Mouse (Mus musculus) G1E (cell line): Measurements from ENCODE around the gene Rasl11b. TPM values are rescaled to one million over a fixed set of nuclear protein-coding genes. Genes with fewer than 3 reads are reported as not detected.

Source experiments
- ATAC-seq: 2 replicates; pipeline ENCODE4 v1.8.0; 2016; ENCODE audit warnings: mild to moderate bottlenecking; ENCODE audit not compliant: insufficient number of reproducible peaks, poor library complexity, low FRiP score, severe bottlenecking; ENCODE audit errors: extremely low read depth
- DNase-seq: peaks from one replicate; pipeline ENCODE4 v3.0.0; 2012; ENCODE audit warnings: low spot score
- H3K27me3 ChIP-seq: 2 replicates; pipeline ENCODE4 v1.6.1; 2012; ENCODE audit warnings: mild to moderate bottlenecking, low read length, inconsistent platforms; ENCODE audit not compliant: insufficient read depth
- H3K36me3 ChIP-seq: replicated peaks from 2 replicates; pipeline ENCODE3; 2012; ENCODE audit warnings: mild to moderate bottlenecking, inconsistent platforms
- H3K4me1 ChIP-seq: 2 replicates; pipeline ENCODE4 v1.6.1; 2012; ENCODE audit warnings: low read depth, low read length, inconsistent platforms, mixed read lengths; ENCODE audit not compliant: insufficient read depth
- H3K4me3 ChIP-seq: 2 replicates; pipeline ENCODE4 v1.5.1; 2012; ENCODE audit warnings: low read depth, mild to moderate bottlenecking, inconsistent platforms, low read length, moderate library complexity, mixed read lengths
- H3K9me3 ChIP-seq: replicated peaks from 2 replicates; pipeline ENCODE4 v1.6.1; 2012; ENCODE audit warnings: inconsistent platforms
- CTCF ChIP-seq: IDR thresholded peaks from 2 replicates; pipeline ENCODE4 v1.5.1; 2012; ENCODE audit warnings: low read depth, low read length, inconsistent platforms, mixed read lengths
- GATA1 ChIP-seq: IDR thresholded peaks from 2 replicates; pipeline ENCODE4 v1.6.1; 2012; ENCODE audit warnings: borderline replicate concordance, low read length, inconsistent platforms, mixed read lengths
- GATA2 ChIP-seq: IDR thresholded peaks from 2 replicates; pipeline ENCODE4 v1.6.1; 2012; ENCODE audit warnings: low read depth, low read length, inconsistent platforms, borderline replicate concordance
- POLR2AphosphoS5 ChIP-seq: IDR thresholded peaks from 2 replicates; pipeline ENCODE4 v1.6.1; 2012; ENCODE audit warnings: low read depth, low read length, inconsistent platforms; ENCODE audit not compliant: insufficient replicate concordance
- TAL1 ChIP-seq: conservative IDR thresholded peaks from 2 replicates; pipeline ENCODE4 v1.6.1; 2012; ENCODE audit warnings: low read depth, low read length, inconsistent platforms, mixed read lengths
- polyA plus RNA-seq: library from polyadenylated mRNA; stranded (reverse); fragments of >175 nt; gene quantifications from 2 replicates; pipeline ENCODE4 v1.2.3, GENCODE M21; 2012
- total RNA-seq, 2 experiments: library from RNA; stranded (forward) in 1 of 2; stranded (reverse) in 1 of 2; fragments of 200-1000 nt in 1 of 2; fragments of >200 nt in 1 of 2; fragmentation: Nextera tagmentation in 1 of 2; gene quantifications; 2 replicates each; pipeline ENCODE4 v1.2.3; 2014 to 2017

The Rasl11b gene
- total and polyA plus RNA-seq, 3 experiments, result 0.30 to 0.33 TPM; not detected in 1

GRCm38 (mm10) chr5:74244406-74245019, 49.4 kb downstream of the Rasl11b start:
- TF ChIP-seq CTCF, result no peak
- DNase-seq (no peak), ATAC-seq (no peak)

GRCm38 (mm10) chr5:74245641-74246145, 50.6 kb downstream of the Rasl11b start:
- no peak overlapping the region for H3K4me3 ChIP-seq
- peaks cover 2% of the 10 kb centered on the region for H3K36me3 ChIP-seq
- H3K27me3 ChIP-seq, result no peaks in the 10 kb centered on the region; the same call in 1 of the 2 replicates
- DNase-seq, result no peak
- no peaks in the 10 kb centered on the region for H3K4me1 ChIP-seq
- TF ChIP-seq POLR2AphosphoS5, result no peak
- no peak for TF ChIP-seq GATA1
- TF ChIP-seq TAL1, result no peak
- no peak for TF ChIP-seq CTCF
- TF ChIP-seq GATA2, result no peak
- ATAC-seq, result no peak
- H3K9me3 ChIP-seq, result no peaks in the 10 kb centered on the region

More at GRCm38 (mm10) chr5:74244406-74245019, 49.4 kb downstream of the Rasl11b start:
- no peaks in the 10 kb centered on the region for H3K4me1 ChIP-seq
- peaks cover 2% of the 10 kb centered on the region for H3K36me3 ChIP-seq
- H3K4me3 ChIP-seq, result no peak overlapping the region
- no peaks in the 10 kb centered on the region for H3K9me3 ChIP-seq
- no peaks in the 10 kb centered on the region for H3K27me3 ChIP-seq

- Histone ChIP-seq H3K9me3 (no peaks in the 10 kb centered on the region), H3K36me3 (peaks cover 2% of the 10 kb centered on the region), H3K27me3 (no peaks in the 10 kb centered on the region; the same call in 1 of the 2 replicates), H3K4me1 (no peaks in the 10 kb centered on the region), H3K4me3 (no peak overlapping the region)
- ATAC-seq (no peak), DNase-seq (no peak)
- TF ChIP-seq POLR2AphosphoS5, result no peak
- TF ChIP-seq GATA1, result no peak
- TF ChIP-seq CTCF, result no peak
- no peak for TF ChIP-seq GATA2
- no peak for TF ChIP-seq TAL1
Observed at GRCm38 (mm10) chr5:74246453-74246852, 51.4 kb downstream of the Rasl11b start.

- Histone ChIP-seq H3K36me3 (peaks cover 2% of the 10 kb centered on the region), H3K27me3 (no peaks in the 10 kb centered on the region; the same call in 1 of the 2 replicates), H3K4me3 (no peak overlapping the region), H3K9me3 (no peaks in the 10 kb centered on the region), H3K4me1 (no peaks in the 10 kb centered on the region)
- ATAC-seq, result no peak
- TF ChIP-seq GATA1 (no peak), GATA2 (no peak), POLR2AphosphoS5 (no peak), CTCF (no peak), TAL1 (no peak)
- DNase-seq, result no peak
Observed at GRCm38 (mm10) chr5:74246971-74247370, 51.9 kb downstream of the Rasl11b start.

Other genes with a start within 250 kb of the Rasl11b start
- gene Usp46, start 126.9 kb upstream of the Rasl11b start, total RNA-seq (2014; fragmentation: Nextera tagmentation), result 22.5 and 37.9 TPM in 2 replicates
- gene Usp46, start 126.9 kb upstream of the Rasl11b start, total RNA-seq (2017), result 15.6 and 16.3 TPM in 2 replicates
- gene Usp46, start 126.9 kb upstream of the Rasl11b start, polyA plus RNA-seq, result 1.4 and 1.7 TPM in 2 replicates